30 mouse cellular contexts compared by ENCODE assay signal in genomic region chr10:41308205-41308604, GRCm38 (mm10). TPM values are rescaled to one million over a fixed set of nuclear protein-coding genes. Genes with fewer than 3 reads are reported as not detected.
"Had no signal": no experiment of that assay in that cellular context is flagged by ENCODE, and none has a peak within 500 bp of the region (broad histone marks: within the 10 kb centered on the region; RNA-seq: fewer than 3 reads in every experiment).

No protein-coding gene starts in this region.

- H3K4me3 ChIP-seq: embryonic facial prominence, embryonic 10.5 days; embryonic facial prominence, embryonic 12.5 days; embryonic facial prominence, embryonic 13.5 days; embryonic facial prominence, embryonic 15.5 days; erythroblast, embryonic 14.5 days; forebrain, embryonic 10.5 days; forebrain, embryonic 12.5 days; forebrain, embryonic 13.5 days; forebrain, embryonic 15.5 days; gastrocnemius, adult 2 months; heart, adult 2 months had no signal

- H3K9ac ChIP-seq: embryonic facial prominence, embryonic 12.5 days; embryonic facial prominence, embryonic 13.5 days; embryonic facial prominence, embryonic 15.5 days; forebrain, embryonic 12.5 days; forebrain, embryonic 13.5 days; forebrain, embryonic 15.5 days; forebrain, postnatal 0 days had no signal

- H3K9me3 ChIP-seq: embryonic facial prominence, embryonic 10.5 days; embryonic facial prominence, embryonic 12.5 days; embryonic facial prominence, embryonic 13.5 days; embryonic facial prominence, embryonic 15.5 days; forebrain, embryonic 10.5 days; forebrain, embryonic 12.5 days; forebrain, embryonic 13.5 days; forebrain, embryonic 15.5 days had no signal

- H3K27me3 ChIP-seq: embryonic facial prominence, embryonic 12.5 days; embryonic facial prominence, embryonic 13.5 days; embryonic facial prominence, embryonic 15.5 days; forebrain, embryonic 12.5 days; forebrain, embryonic 13.5 days; forebrain, embryonic 15.5 days had no signal

- DNase-seq: cerebellum, adult 9-10 months; cerebellum, adult 9-11 months; cerebellum, postnatal 10 days; cerebellum, postnatal 14 days; cerebellum, postnatal 25 days; cerebellum, postnatal 36 days; embryo, embryonic 11 days; forebrain, postnatal 0 days; gastrocnemius, adult 2 months; gastrocnemius, postnatal 10 days; gastrocnemius, postnatal 14 days; gastrocnemius, postnatal 25 days; gastrocnemius, postnatal 36 days; heart, adult 18-20 months; heart, adult 2 months had no signal

- H3K27ac ChIP-seq: embryonic facial prominence, embryonic 10.5 days; embryonic facial prominence, embryonic 12.5 days; embryonic facial prominence, embryonic 13.5 days; embryonic facial prominence, embryonic 15.5 days; forebrain, embryonic 10.5 days; forebrain, embryonic 12.5 days; forebrain, embryonic 13.5 days; forebrain, embryonic 15.5 days; gastrocnemius, adult 2 months; heart, adult 2 months had no signal

- H3K4me1 ChIP-seq: embryonic facial prominence, embryonic 10.5 days; embryonic facial prominence, embryonic 12.5 days; embryonic facial prominence, embryonic 13.5 days; embryonic facial prominence, embryonic 15.5 days; forebrain, embryonic 10.5 days; forebrain, embryonic 12.5 days; forebrain, embryonic 13.5 days had no signal

- H3K4me2 ChIP-seq: embryonic facial prominence, embryonic 12.5 days; embryonic facial prominence, embryonic 13.5 days; embryonic facial prominence, embryonic 15.5 days; forebrain, embryonic 12.5 days; forebrain, embryonic 13.5 days; forebrain, embryonic 15.5 days had no signal

- H3K36me3 ChIP-seq: embryonic facial prominence, embryonic 10.5 days; embryonic facial prominence, embryonic 12.5 days; embryonic facial prominence, embryonic 13.5 days; embryonic facial prominence, embryonic 15.5 days; forebrain, embryonic 10.5 days; forebrain, embryonic 12.5 days; forebrain, embryonic 15.5 days had no signal

RNA-seq across cellular contexts. Expression of gene Ak9, which starts 4.4 kb away (rescaled TPM):
- total RNA-seq: common myeloid progenitor, adult 5-6 weeks; gastrocnemius, adult 18-20 months; gastrocnemius, adult 2 months; gastrocnemius, adult 8-10 months; gastrocnemius, postnatal 10 days; gastrocnemius, postnatal 14 days; gastrocnemius, postnatal 25 days; gastrocnemius, postnatal 36 days; gastrocnemius, postnatal 4 days; granulocyte monocyte progenitor cell, adult 5-6 weeks; heart, adult 2 months had no signal
- polyA plus RNA-seq: embryonic facial prominence, embryonic 11.5 days; erythroblast, embryonic 14.5 days had no signal
